12 mouse cellular contexts compared by ENCODE assay signal in the genomic region with DNA sequence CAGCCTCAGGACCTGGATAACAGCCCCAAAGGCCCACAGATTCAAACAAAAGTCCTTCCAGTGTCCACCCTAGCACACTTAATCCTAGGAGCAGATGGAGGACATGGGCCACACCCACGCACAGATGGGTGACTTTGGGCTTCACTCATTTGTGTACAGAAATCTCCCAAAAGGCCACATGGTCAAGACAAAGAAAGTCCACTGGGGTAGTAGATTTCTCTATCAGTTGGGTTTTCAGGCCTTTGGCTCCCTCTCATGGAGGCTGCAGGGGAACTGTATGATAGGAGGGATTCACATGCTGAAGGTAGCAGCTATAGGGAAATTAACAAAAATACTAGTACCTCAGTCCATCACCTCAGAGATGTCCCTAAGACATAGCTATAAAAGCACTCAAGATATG. TPM values are rescaled to one million over a fixed set of nuclear protein-coding genes. Genes with fewer than 3 reads are reported as not detected.
DNase-seq lines count a peak whose midpoint lies in the region; ATAC-seq lines count a peak whose summit lies in the region.
"Had no signal": no experiment of that assay in that cellular context is flagged by ENCODE, and none has a peak within 500 bp of the region (broad histone marks: within the 10 kb centered on the region; RNA-seq: fewer than 3 reads in every experiment).

No protein-coding gene starts in this region.

- 52% methylated on average over 1 of the region's 1 CpGs for WGBS in intestine, embryonic 15.5 days
- 50% methylated on average over 1 of the region's 1 CpGs for WGBS in intestine, embryonic 16.5 days
- 45% methylated on average over 1 of the region's 1 CpGs for WGBS in hindbrain, embryonic 14.5 days
- WGBS in forebrain, embryonic 11.5 days: 85% methylated on average over 1 of the region's 1 CpGs

- no peak overlapping the region for H3K27ac ChIP-seq in intestine, embryonic 15.5 days
- H3K27ac ChIP-seq in intestine, embryonic 16.5 days (ENCODE audit: low read length): no peak overlapping the region
- H3K27ac ChIP-seq in hindbrain, embryonic 14.5 days: no peak overlapping the region
- H3K27ac ChIP-seq in forebrain, embryonic 11.5 days (ENCODE audit: low read depth, low read length): no peak overlapping the region
- H3K27ac ChIP-seq: heart, embryonic 13.5 days; macrophage had no signal

- H3K4me1 ChIP-seq in intestine, embryonic 15.5 days (replicated peaks): no peaks in the 10 kb centered on the region
- no peaks in the 10 kb centered on the region for H3K4me1 ChIP-seq in intestine, embryonic 16.5 days (ENCODE audit: control insufficient read depth, insufficient read depth, low read length)
- no peaks in the 10 kb centered on the region for H3K4me1 ChIP-seq in hindbrain, embryonic 14.5 days (replicated peaks; ENCODE audit: control insufficient read depth, insufficient read depth, low read length)
- H3K4me1 ChIP-seq in forebrain, embryonic 11.5 days (replicated peaks; ENCODE audit: control insufficient read depth, insufficient read depth, low read length): no peaks in the 10 kb centered on the region
- H3K4me1 ChIP-seq: heart, embryonic 13.5 days had no signal

- peak; percentile 44 for DNase-seq in testis, postnatal 10 days (ENCODE audit: low spot score)
- no peak for DNase-seq in testis, postnatal 14 days (ENCODE audit: low spot score)
- DNase-seq in hindbrain, embryonic 14.5 days (ENCODE audit: low spot score): peak; percentile 64
- peak; percentile 65 for DNase-seq in retina, postnatal 1 day
- no peak for DNase-seq in forebrain, embryonic 11.5 days (ENCODE audit: low spot score)
- DNase-seq in heart, adult 18-20 months: no peak

- H3K36me3 ChIP-seq in intestine, embryonic 15.5 days: no peaks in the 10 kb centered on the region
- H3K36me3 ChIP-seq in intestine, embryonic 16.5 days (ENCODE audit: control insufficient read depth, insufficient read depth, low read length): no peaks in the 10 kb centered on the region
- H3K36me3 ChIP-seq in hindbrain, embryonic 14.5 days (replicated peaks; ENCODE audit: control insufficient read depth, insufficient read depth): no peaks in the 10 kb centered on the region
- H3K36me3 ChIP-seq in forebrain, embryonic 11.5 days (ENCODE audit: control insufficient read depth, insufficient read depth, low read length): no peaks in the 10 kb centered on the region
- H3K36me3 ChIP-seq: heart, embryonic 13.5 days had no signal

- ATAC-seq in intestine, embryonic 15.5 days: 0 out of 2 replicates have a peak, but pooled peaks have one; percentile 28
- no peak for ATAC-seq in intestine, embryonic 16.5 days
- no peak for ATAC-seq in hindbrain, embryonic 14.5 days (ENCODE audit: low FRiP score)
- no peak for ATAC-seq in forebrain, embryonic 11.5 days (replicated peaks; ENCODE audit: low FRiP score)

- H3K4me3 ChIP-seq in intestine, embryonic 15.5 days (replicated peaks): no peak overlapping the region
- no peak overlapping the region for H3K4me3 ChIP-seq in intestine, embryonic 16.5 days (ENCODE audit: low read length)
- H3K4me3 ChIP-seq in hindbrain, embryonic 14.5 days (replicated peaks; ENCODE audit: low read length): no peak overlapping the region
- H3K4me3 ChIP-seq in forebrain, embryonic 11.5 days (ENCODE audit: low read depth, low read length): no peak overlapping the region
- H3K4me3 ChIP-seq: heart, embryonic 13.5 days had no signal

- H3K4me2 ChIP-seq in intestine, embryonic 15.5 days (replicated peaks): no peak overlapping the region
- H3K4me2 ChIP-seq in intestine, embryonic 16.5 days (ENCODE audit: low read depth, low read length): no peak overlapping the region
- no peak overlapping the region for H3K4me2 ChIP-seq in hindbrain, embryonic 14.5 days (replicated peaks)
- no peak overlapping the region for H3K4me2 ChIP-seq in forebrain, embryonic 11.5 days (ENCODE audit: low read depth, low read length, severe bottlenecking)
- H3K4me2 ChIP-seq: heart, embryonic 13.5 days had no signal

- no peaks in the 10 kb centered on the region for H3K27me3 ChIP-seq in intestine, embryonic 15.5 days (replicated peaks)
- H3K27me3 ChIP-seq in intestine, embryonic 16.5 days (replicated peaks; ENCODE audit: control insufficient read depth, insufficient read depth, low read length): no peaks in the 10 kb centered on the region
- H3K27me3 ChIP-seq in hindbrain, embryonic 14.5 days (ENCODE audit: control insufficient read depth, insufficient read depth, low read length): no peaks in the 10 kb centered on the region
- H3K27me3 ChIP-seq in forebrain, embryonic 11.5 days (ENCODE audit: control insufficient read depth, insufficient read depth, low read length): no peaks in the 10 kb centered on the region

- H3K9ac ChIP-seq in intestine, embryonic 15.5 days: no peak overlapping the region
- no peak overlapping the region; the same call in 1 of the 2 replicates for H3K9ac ChIP-seq in intestine, embryonic 16.5 days (ENCODE audit: low read depth, low read length)
- no peak overlapping the region for H3K9ac ChIP-seq in hindbrain, embryonic 14.5 days
- H3K9ac ChIP-seq in forebrain, embryonic 11.5 days (ENCODE audit: low read length): no peak overlapping the region
- H3K9ac ChIP-seq: heart, embryonic 13.5 days had no signal

- no peaks in the 10 kb centered on the region for H3K9me3 ChIP-seq in intestine, embryonic 15.5 days
- H3K9me3 ChIP-seq in intestine, embryonic 16.5 days (ENCODE audit: control insufficient read depth, low read length): no peaks in the 10 kb centered on the region
- no peaks in the 10 kb centered on the region for H3K9me3 ChIP-seq in hindbrain, embryonic 14.5 days (ENCODE audit: control insufficient read depth, low read length)
- no peaks in the 10 kb centered on the region for H3K9me3 ChIP-seq in forebrain, embryonic 11.5 days (ENCODE audit: control insufficient read depth, low read length)
- H3K9me3 ChIP-seq: heart, embryonic 13.5 days had no signal

RNA-seq across cellular contexts. Expression of gene Doxl2, which starts 16.7 kb away (rescaled TPM):
- polyA plus RNA-seq in intestine, embryonic 15.5 days (2015; fragmentation: Nextera tagmentation; extraction: Ambion mirVana): not detected in 2 replicates
- polyA plus RNA-seq in intestine, embryonic 16.5 days (2015; fragmentation: Nextera tagmentation; extraction: Ambion mirVana): not detected in 2 replicates
- not detected in 2 replicates for polyA plus RNA-seq in hindbrain, embryonic 14.5 days (2014; fragmentation: Nextera tagmentation; extraction: Ambion mirVana)
- polyA plus RNA-seq in forebrain, embryonic 11.5 days (2014; fragmentation: Nextera tagmentation; extraction: Ambion mirVana): not detected in 2 replicates
- total RNA-seq in heart, adult 18-20 months (2021): not detected
- total RNA-seq: adrenal gland, adult 18-20 months had no signal
- polyA plus RNA-seq: heart, embryonic 13.5 days; macrophage; testis, adult 2 months had no signal

RNA-seq across cellular contexts. Expression of gene 1600015I10Rik, which starts 28.4 kb away (rescaled TPM):
- polyA plus RNA-seq in intestine, embryonic 15.5 days (2015; fragmentation: Nextera tagmentation; extraction: Ambion mirVana): not detected in 2 replicates
- polyA plus RNA-seq in intestine, embryonic 16.5 days (2015; fragmentation: Nextera tagmentation; extraction: Ambion mirVana): not detected in 2 replicates
- polyA plus RNA-seq in hindbrain, embryonic 14.5 days (2014; fragmentation: Nextera tagmentation; extraction: Ambion mirVana): not detected in 2 replicates
- polyA plus RNA-seq in forebrain, embryonic 11.5 days (2014; fragmentation: Nextera tagmentation; extraction: Ambion mirVana): not detected in 2 replicates
- not detected for total RNA-seq in heart, adult 18-20 months (2021)
- total RNA-seq: adrenal gland, adult 18-20 months had no signal
- polyA plus RNA-seq: heart, embryonic 13.5 days; macrophage; testis, adult 2 months had no signal

RNA-seq across cellular contexts. Expression of gene Svs1, which starts 28.6 kb away (rescaled TPM):
- not detected in 2 replicates for polyA plus RNA-seq in intestine, embryonic 15.5 days (2015; fragmentation: Nextera tagmentation; extraction: Ambion mirVana)
- polyA plus RNA-seq in intestine, embryonic 16.5 days (2015; fragmentation: Nextera tagmentation; extraction: Ambion mirVana): not detected in 2 replicates
- polyA plus RNA-seq in hindbrain, embryonic 14.5 days (2014; fragmentation: Nextera tagmentation; extraction: Ambion mirVana): not detected in 2 replicates
- not detected in 2 replicates for polyA plus RNA-seq in forebrain, embryonic 11.5 days (2014; fragmentation: Nextera tagmentation; extraction: Ambion mirVana)
- not detected for total RNA-seq in heart, adult 18-20 months (2021)
- total RNA-seq: adrenal gland, adult 18-20 months had no signal
- polyA plus RNA-seq: heart, embryonic 13.5 days; macrophage; testis, adult 2 months had no signal

Comparison
In these comparisons a context has a peak if more than half of its experiments do, and no peak if none do; other contexts are left out.
1. DNase-seq: peak in testis, postnatal 10 days (single experiment), hindbrain, embryonic 14.5 days (single experiment) and retina, postnatal 1 day (single experiment); none in testis, postnatal 14 days (single experiment), forebrain, embryonic 11.5 days (single experiment) and heart, adult 18-20 months (0 of 2).